Mouse (Mus musculus): ENCODE results near the gene Alpk1.

GRCm38 (mm10) chr3:127626524-127626923 lies 153.8 kb downstream of the Alpk1 start:
- TF ChIP-seq CTCF (conservative IDR thresholded peaks at IDR 0.05; ENCODE audit: insufficient read depth, insufficient read length, low read depth, low read length) (no peak), POLR2A (IDR thresholded peaks at IDR 0.05; ENCODE audit: low read depth, low read length) (no peak)

Data from kidney, adult 2 months (tissue).